Mouse (Mus musculus): ENCODE results near the gene Bud31.

GRCm38 (mm10) chr5:145140611-145141010, 449 bp downstream of the Bud31 start:
- TF ChIP-seq POLR2A (IDR thresholded peaks at IDR 0.05; ENCODE audit: low read depth, low read length) (no peak), CTCF (IDR thresholded peaks at IDR 0.05; ENCODE audit: extremely low read depth, insufficient read length, insufficient replicate concordance, low read depth, low read length) (no peak)

All from small intestine, adult 2 months (tissue).